Mouse (Mus musculus) liver, embryonic 12.5 days (tissue): ENCODE data around the gene Olfr1124. TPM values are rescaled to one million over a fixed set of nuclear protein-coding genes. Genes with fewer than 3 reads are reported as not detected.

Source experiments
- polyA plus RNA-seq: library from polyadenylated mRNA; unstranded; fragments of >200 nt; fragmentation: Nextera tagmentation; extraction: Ambion mirVana; gene quantifications from 2 replicates; pipeline ENCODE4 v1.2.1, GENCODE M21; 2016

Gene Olfr1124
- polyA plus RNA-seq, 1 experiment from 2014 or later, result 0.05 TPM

Other genes with a start within 250 kb of the Olfr1124 start
- not detected in 2 replicates for gene Olfr1112, start 242.5 kb upstream of the Olfr1124 start, polyA plus RNA-seq
- gene Olfr1113, start 221.3 kb upstream of the Olfr1124 start, polyA plus RNA-seq, result not detected in 2 replicates
- gene Olfr1115, start 182.3 kb upstream of the Olfr1124 start, polyA plus RNA-seq, result not detected in 2 replicates
- not detected in 2 replicates for gene Olfr1116, start 162.7 kb upstream of the Olfr1124 start, polyA plus RNA-seq
- not detected in 2 replicates for gene Olfr1118, start 122.7 kb upstream of the Olfr1124 start, polyA plus RNA-seq
- not detected in 2 replicates for gene Olfr1120, start 75.5 kb upstream of the Olfr1124 start, polyA plus RNA-seq
- not detected in 2 replicates for gene Olfr1121, start 60.4 kb upstream of the Olfr1124 start, polyA plus RNA-seq
- not detected in 2 replicates for gene Olfr1122, start 44.4 kb upstream of the Olfr1124 start, polyA plus RNA-seq
- not detected in 2 replicates for gene Olfr1123, start 13.6 kb upstream of the Olfr1124 start, polyA plus RNA-seq
- not detected in 2 replicates for gene Olfr1126, start 23.7 kb downstream of the Olfr1124 start, polyA plus RNA-seq
- gene Pramel7, start 66.8 kb downstream of the Olfr1124 start, polyA plus RNA-seq, result not detected in 2 replicates
- gene Pramel6, start 76.3 kb downstream of the Olfr1124 start, polyA plus RNA-seq, result not detected in 2 replicates
- not detected in 2 replicates for gene Olfr153, start 101.5 kb downstream of the Olfr1124 start, polyA plus RNA-seq
- not detected in 2 replicates for gene Olfr1128, start 115.3 kb downstream of the Olfr1124 start, polyA plus RNA-seq
- gene Olfr1129, start 143.6 kb downstream of the Olfr1124 start, polyA plus RNA-seq, result not detected in 2 replicates
- not detected in 2 replicates for gene Olfr1130, start 175.9 kb downstream of the Olfr1124 start, polyA plus RNA-seq
- not detected in 2 replicates for gene Olfr1131, start 196.8 kb downstream of the Olfr1124 start, polyA plus RNA-seq
- not detected in 2 replicates for gene Olfr1132, start 207.3 kb downstream of the Olfr1124 start, polyA plus RNA-seq
- not detected in 2 replicates for gene Olfr1133, start 217.1 kb downstream of the Olfr1124 start, polyA plus RNA-seq
- gene Olfr1134, start 228.2 kb downstream of the Olfr1124 start, polyA plus RNA-seq, result not detected in 2 replicates
- not detected in 2 replicates for gene Olfr1135, start 243.4 kb downstream of the Olfr1124 start, polyA plus RNA-seq